Mouse (Mus musculus): ENCODE results near the gene Cox7b. TPM values are rescaled to one million over a fixed set of nuclear protein-coding genes. Genes with fewer than 3 reads are reported as not detected.

The Cox7b gene
- total RNA-seq, 2 experiments from 2014 or later: 764 to 877 TPM

Other genes with a start within 250 kb of the Cox7b start
- gene Atrx, start 86.3 kb upstream of the Cox7b start, total RNA-seq (2021): 10 to 100 TPM; 52.1 to 72.6 TPM
- 10 to 100 TPM; 28.6 to 31.1 TPM for gene Magt1, start 3.8 kb upstream of the Cox7b start, total RNA-seq (2021)
- gene Atp7a, start 11.6 kb downstream of the Cox7b start, total RNA-seq (2021): 10 to 100 TPM; 16.2 to 18.2 TPM
- under 1 TPM; 0.70 to 0.82 TPM for gene Tlr13, start 127.5 kb downstream of the Cox7b start, total RNA-seq (2021)
- gene Pgk1, start 171.4 kb downstream of the Cox7b start, total RNA-seq (2021): 1,000 to 10,000 TPM; 1,018 to 1,356 TPM
- 1 to 10 TPM; 8.7 to 9.5 TPM for gene Taf9b, start 205.5 kb downstream of the Cox7b start, total RNA-seq (2021)
- 1 to 10 TPM in 1 of 2 experiments, not detected in 1; 1.4 TPM for gene Fnd3c2, start 239.7 kb downstream of the Cox7b start, total RNA-seq (2021)